Mouse (Mus musculus) heart, adult 9 months (tissue): ENCODE data around the gene Cep68.

Source experiments
- DNase-seq, 2 experiments: peaks; one replicate each; pipeline ENCODE4 v3.0.0; 2022; ENCODE audit warnings: low spot score in 2 of 2

Gene Cep68

GRCm38 (mm10) chr11:20204870-20205446 lies 44.3 kb downstream of the Cep68 start:
- no peak for DNase-seq

DNA sequence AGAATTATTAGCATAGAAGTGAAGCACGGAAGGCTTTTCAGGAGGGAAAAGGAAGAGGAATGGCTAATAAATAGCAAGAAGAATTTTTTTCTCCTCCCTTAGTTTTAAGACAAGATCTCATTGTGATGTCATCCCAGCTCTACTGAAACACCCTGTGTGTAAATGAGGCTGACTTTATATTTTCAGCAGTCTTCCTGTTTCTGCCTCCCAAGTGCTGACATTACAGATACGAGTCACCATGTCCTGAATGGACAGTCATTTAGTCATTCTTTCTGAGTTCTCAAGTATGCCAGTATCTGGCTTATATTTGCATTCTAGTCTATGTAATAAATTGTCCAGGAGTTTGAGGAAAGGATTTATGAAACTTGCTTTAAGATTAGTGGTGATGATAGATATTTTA lies 44.9 kb downstream of the Cep68 start:
- no peak for DNase-seq

- DNase-seq, result no peak
Observed at GRCm38 (mm10) chr11:20202299-20203011, 46.8 kb downstream of the Cep68 start.

DNA sequence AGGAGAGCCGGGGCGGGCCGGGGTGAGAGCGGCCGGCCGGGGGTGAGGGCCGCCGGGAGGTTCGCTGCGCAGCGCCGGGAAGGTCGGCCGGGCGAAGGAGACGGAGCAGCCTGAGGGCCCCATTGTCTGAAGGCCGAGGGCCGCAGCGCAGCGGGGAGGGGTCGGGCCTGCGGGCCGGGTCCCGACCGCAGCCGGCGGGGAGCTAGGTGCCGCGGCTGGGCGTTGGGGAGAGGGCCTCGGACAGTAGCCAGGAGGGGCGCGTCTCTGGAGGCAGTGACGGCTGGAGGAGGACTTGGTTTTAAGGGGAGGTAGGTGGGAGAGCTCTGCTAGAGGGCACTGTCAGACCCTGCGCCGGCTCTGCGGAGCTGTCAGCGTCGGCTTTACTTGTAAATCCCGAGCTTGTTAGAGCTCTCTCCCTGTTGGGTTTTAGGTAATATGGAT lies 47.5 kb downstream of the Cep68 start:
- DNase-seq, result peak in 1 of 2 experiments; percentile 49

GRCm38 (mm10) chr11:20200713-20201575 lies 48.3 kb downstream of the Cep68 start, which contains the start of gene Rab1a:
Gene Rab1a, plus strand, starts transcription at chr11:20201432.
- peak; percentile 99 to 100 for DNase-seq

GRCm38 (mm10) chr11:20193100-20193736 lies 56.0 kb downstream of the Cep68 start:
- peak; percentile 37 to 52 for DNase-seq

DNA sequence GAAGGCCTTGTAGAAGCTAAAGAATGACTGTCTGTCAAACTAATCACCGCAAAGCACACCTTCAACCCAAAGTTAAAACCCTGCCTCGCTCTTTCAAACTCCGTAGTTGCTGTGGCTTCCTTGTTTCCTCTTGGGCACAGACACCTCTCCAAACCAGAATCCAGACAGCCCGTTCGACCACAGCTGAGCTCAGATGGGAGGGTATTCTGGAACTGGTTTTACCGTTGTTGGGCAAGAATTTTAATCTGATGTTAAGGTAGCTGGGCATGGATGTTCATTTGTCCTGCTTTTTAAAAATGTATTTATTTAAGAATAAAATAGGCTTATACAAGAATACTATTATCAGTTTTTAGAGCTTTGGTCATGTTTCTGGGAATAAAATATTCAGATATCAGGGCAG lies 62.0 kb downstream of the Cep68 start:
- no peak for DNase-seq
